Mouse (Mus musculus) G1E (cell line): ENCODE results near the gene Lrrtm4.

ENCODE experiments used
- CTCF ChIP-seq: IDR thresholded peaks from 2 replicates; pipeline ENCODE4 v1.5.1; 2012; ENCODE audit warnings: low read depth, low read length, inconsistent platforms, mixed read lengths
- GATA1 ChIP-seq: IDR thresholded peaks from 2 replicates; pipeline ENCODE4 v1.6.1; 2012; ENCODE audit warnings: borderline replicate concordance, low read length, inconsistent platforms, mixed read lengths
- POLR2AphosphoS5 ChIP-seq: IDR thresholded peaks from 2 replicates; pipeline ENCODE4 v1.6.1; 2012; ENCODE audit warnings: low read depth, low read length, inconsistent platforms; ENCODE audit not compliant: insufficient replicate concordance

DNA sequence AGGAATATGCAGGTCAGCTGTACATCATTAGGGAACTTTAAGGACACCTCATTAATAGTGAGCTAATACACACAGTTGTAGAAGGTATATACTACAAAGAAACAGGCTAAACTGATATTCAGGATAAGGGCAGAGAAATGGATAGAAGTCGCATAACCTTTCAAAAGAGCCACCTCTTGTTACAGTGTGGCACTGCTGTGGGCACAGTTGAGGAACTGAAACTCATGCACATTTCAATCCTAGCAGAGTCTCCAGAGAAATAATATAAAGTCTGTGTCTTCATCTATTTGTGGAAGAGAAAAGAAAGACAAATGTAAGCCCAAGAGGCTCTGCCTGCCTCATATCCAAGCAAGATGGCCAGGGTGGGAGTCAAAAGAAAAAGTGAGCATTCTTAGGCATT is 242.9 kb downstream of the Lrrtm4 start:
- no peak for TF ChIP-seq CTCF
- TF ChIP-seq POLR2AphosphoS5: no peak
- TF ChIP-seq GATA1: no peak
